Mouse (Mus musculus) left cerebral cortex, postnatal 14 days (tissue): Measurements from ENCODE around the gene Szrd1. TPM values are rescaled to one million over a fixed set of nuclear protein-coding genes. Genes with fewer than 3 reads are reported as not detected.
A peak's percentile ranks its signal among the peaks of the same experiment; 100 is the strongest.

Source experiments
- DNase-seq, 2 experiments: peaks; one replicate each; pipeline ENCODE4 v3.0.0; 2021 to 2022; ENCODE audit warnings: low spot score in 2 of 2, mixed read lengths in 1 of 2
- intact Hi-C: fragments of 180-260 bp; cut with DNase I; formaldehyde crosslinking; loops from one replicate; pipeline ENCODE4 v1.15.1; 2025
- long read RNA-seq, 2 experiments: library from polyadenylated mRNA; stranded (forward); transcript quantifications; one replicate each; pipeline ENCODE4 v2.0.0; 2021
- total RNA-seq, 2 experiments: library from RNA; stranded (reverse); gene quantifications; 2 replicates each; pipeline ENCODE4 v1.2.3; 2021

The Szrd1 gene
- 10 to 100 TPM; 43.8 to 48.6 TPM for total RNA-seq
- long read RNA-seq, experiment 1, partial matches to known transcripts, result 0 of 4 reads
- long read RNA-seq, experiment 1, other reads (novel, unspliced or antisense), result 3 of 4 reads
- long read RNA-seq, experiment 2, partial matches to known transcripts, result 0 of 7 reads
- long read RNA-seq, experiment 2, other reads (novel, unspliced or antisense), result 2 of 7 reads

DNA sequence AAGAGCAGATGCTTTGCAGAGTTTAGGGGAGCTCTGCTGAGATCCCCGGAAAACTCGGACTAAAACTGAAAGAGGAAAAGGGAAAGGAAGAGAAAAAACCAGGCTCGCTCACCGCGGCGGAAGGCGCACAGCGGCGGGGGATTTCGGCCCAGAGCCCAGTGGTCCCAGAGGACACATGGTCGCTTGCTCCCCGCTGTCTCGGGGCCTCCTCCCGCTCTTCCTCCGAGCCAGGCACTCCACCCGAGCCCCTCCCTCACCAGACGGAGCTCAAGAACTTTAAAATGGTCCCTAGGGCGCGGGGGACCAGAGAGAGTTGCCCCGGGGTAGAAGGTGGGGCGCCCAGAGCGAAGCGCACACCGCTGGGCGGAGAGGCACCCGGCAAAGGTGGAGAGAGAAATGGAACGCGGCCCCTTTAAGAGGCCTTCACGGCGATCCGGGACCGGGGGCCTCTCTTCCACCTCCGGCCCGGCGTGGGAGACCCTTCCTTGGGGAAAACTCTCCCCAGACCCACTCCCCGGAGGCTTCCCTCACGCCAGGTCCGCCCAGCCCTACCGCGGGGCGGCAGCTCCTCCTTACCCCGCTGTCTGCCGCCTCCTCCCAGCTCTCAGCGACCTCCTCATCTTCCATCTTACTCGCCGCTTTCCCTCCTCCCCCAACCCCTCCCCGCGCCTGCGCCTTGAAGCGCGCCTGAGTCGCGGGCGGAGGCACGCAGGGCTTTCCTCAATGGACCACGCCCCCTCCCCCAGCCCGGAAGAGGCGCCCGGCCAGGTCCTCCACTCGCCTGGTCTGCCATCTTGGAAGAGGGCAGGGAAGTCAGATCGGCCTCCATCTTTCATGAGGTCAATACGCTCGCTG is at the start of gene Szrd1:
Gene Szrd1, minus strand, starts transcription at position 660 of the 855 bp plus-strand sequence.
- DNase-seq, result peak; percentile 99
- intact Hi-C loops, result no loop called here

DNA sequence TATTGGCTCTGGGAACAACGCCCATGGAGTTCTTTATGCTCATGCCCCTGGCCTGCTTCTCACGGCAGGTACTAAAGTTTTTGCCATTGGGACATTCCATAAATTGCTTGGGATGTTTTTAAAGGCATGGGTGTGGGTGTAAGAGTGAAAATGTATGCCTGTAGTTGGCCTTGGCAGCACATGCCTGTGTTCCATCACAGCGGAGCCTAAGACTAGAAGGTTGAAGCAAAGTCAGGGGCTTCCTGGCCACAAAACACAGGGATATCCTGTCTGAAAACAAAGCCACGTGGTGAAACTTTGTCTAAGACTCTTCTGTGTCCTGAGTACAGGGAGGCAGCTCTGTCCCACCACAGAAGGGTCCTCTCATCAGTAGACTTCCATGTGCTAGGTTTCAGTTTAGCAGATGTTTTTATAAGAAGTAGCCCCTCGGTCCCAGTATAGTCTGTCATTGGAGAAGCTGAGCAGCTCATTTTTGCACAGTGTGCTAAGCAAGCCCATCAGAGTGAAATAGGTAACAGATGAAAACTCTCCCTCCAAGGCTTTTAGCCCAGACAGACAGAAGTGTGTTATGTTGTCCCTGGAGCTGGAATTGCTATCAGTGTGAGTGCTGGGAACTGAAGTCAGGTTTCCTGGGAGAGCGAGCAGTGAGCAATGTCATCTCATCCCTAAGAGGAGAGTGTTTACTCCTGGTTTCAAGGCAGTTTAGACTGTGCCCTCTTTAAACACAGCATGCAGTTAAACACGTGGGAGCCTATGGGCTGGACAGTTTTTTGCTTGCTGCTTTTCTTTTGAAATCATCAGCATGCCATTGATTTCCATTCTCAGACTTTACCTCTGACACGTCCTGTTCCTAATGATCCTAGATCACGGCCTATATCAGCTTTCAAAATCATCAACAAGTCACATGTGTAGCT is 47.6 kb upstream of the Szrd1 start:
- no peak for DNase-seq
- intact Hi-C loops, result no loop called here

DNA sequence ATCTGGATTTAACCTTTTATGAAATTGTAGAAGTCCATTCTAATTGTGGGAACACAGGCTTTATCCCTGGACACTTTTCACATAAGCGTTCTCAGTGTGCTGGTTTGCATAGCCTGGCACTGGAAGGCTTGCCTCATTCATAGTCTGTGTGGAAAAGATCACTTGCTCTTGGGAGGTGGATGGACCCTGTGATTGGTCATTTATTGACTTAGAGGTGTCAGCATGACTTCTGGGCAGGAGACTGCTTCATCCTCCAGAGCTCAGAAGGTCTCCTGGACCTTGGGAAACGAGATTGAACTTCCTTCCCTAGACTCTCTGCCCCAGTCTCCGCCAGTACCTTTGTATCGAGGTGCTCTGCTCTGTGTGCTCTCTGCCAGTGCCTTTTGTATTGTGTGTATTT is 44.9 kb upstream of the Szrd1 start:
- intact Hi-C loops, result no loop called here
- DNase-seq, result no peak

DNA sequence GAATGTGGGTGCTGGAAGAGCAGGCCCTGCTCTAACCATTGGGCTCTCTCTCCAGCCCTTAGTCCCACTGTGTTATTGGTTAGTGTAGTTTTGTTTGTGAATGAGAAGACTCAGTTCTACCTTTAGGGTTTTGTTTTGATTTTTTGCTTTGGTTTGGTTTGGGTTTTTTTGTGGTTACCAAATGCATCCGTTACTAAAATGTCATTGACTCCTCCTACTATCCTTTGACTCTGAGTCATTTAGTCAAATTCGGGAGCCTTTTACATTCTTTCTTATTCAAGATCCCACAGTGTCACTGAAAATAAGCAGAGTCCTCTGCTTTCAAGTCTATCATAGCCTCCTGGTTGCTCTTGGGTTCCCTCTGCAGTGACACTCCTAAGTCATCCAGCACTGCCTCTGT is 44.4 kb upstream of the Szrd1 start:
- intact Hi-C loops, result no loop called here
- no peak for DNase-seq

DNA sequence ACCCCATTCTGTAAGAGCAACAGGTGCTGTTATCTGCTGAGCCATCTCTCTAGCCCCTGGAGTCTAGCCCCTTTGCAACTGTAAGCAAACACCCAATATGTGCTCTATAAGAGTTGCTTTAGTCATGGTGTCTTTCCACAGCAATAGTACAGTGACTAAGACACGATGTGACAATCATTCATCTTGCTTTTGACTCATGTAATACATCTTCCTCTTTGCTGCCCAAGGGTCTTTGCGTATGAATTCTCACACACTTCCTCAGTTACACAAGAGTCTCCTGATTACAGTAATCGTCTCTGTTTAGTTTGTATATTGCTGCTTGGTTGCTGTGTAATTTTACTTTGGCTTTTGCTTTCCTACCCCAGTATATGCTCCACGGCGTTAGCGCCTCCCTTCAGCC is 42.4 kb upstream of the Szrd1 start:
- intact Hi-C loops, result no loop called here

DNA sequence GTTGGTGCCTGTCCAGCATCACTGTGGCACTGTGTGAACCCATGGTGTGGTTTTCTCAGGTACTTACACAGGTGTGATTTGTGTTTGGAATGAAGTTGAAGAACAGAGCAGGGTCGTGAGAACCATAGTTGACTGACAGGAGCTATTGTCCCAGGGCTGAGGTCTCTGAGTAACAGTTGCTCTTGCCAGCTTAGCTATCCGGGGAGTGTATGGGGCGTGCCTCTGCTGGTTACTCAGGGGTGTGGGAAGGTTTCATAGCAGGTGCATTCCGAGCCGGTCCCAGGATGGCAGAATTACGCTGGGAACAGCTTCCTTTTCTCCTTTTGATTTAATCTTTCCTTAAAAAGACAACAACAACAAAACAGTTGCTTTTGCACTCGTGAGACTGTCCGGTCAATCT is 41.3 kb upstream of the Szrd1 start:
- no peak for DNase-seq
- intact Hi-C loops, result no loop called here

More for the DNA sequence above, 42.4 kb upstream of the Szrd1 start:
- no peak for DNase-seq

DNA sequence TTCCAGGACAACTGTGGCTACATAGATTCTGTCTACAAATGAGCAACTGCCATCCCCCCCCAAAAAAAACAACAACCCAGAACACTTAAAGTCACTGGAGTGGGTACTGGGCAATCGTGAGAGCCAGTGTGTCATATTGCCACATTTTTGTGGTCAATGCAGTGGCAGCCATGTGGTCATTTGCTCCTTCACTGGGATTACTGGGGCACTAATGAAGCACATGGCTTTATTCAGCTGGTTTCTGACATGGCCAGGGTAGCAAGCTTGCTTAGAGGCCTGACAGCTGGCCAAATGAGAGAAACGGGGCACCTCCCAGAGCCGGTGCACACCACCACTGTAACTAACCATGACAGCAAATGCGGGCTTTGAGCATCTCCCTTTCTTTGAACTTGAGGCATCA is 38.9 kb upstream of the Szrd1 start:
- intact Hi-C loops, result no loop called here
- DNase-seq, result no peak

DNA sequence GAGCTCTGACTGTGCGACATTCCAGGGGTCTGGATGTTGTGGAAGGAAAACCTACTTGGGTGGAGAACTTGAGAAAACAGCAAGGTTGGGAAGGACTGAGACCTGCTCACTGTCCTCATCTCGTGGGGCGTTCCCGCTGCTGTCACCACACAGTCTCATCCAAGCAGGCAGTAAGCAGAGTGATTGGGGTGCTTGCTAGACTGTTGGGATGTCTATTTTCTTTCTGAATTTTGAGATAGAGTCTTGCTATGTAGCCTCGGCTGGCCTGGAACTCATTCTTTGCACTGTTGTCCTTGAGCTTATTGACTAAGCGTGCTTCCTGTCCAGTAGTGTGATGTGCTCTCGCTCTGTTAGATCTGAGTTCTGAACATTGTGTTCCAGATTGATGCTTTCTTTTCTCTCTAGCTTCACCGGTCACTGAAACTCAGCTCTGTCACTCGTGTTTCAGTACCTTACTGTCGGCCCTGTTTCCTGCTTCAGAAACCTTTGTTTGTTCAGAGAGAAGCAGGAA is 36.8 kb upstream of the Szrd1 start:
- intact Hi-C loops, result no loop called here
- DNase-seq, result no peak

DNA sequence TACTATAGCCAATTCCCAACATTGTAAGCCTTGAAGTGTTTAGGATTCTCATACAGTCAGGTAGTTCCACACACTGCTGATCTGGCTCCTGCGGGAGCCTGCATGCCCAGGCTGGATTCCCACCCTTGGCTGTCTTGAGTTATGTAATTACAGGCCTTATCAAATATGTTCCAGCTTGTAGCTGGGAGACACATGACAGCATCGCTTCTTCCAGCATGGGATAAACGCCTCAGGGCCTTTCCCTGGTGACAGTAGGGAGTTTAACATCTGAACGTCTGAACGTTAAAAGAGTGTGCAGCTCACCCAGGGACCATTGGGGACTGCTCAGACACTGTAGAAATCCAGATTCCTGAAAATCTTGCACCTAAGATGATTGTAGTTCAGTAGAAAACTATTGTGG is 36.2 kb upstream of the Szrd1 start:
- DNase-seq, result no peak
- intact Hi-C loops, result no loop called here

DNA sequence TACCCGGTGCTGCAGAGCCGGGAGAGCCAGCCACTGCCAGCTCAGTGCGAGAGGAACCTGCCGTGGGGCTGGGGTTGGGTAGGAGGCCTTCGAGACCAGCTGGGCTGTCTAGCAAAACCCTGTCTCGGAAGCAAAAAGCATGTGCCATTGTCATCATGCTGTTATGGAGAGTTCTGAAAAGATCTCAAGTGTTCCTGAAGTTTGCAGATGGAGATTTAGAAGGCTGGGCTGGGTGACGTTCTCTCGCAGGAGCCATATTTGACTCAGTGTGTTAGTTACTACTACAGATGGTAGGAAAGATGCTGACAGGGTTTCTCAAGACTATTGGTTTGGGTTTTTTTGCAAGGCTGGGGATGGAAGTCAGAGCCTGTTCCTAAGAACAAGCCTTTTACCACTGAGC is 32.5 kb upstream of the Szrd1 start:
- DNase-seq, result peak in 1 of 2 experiments; percentile 35
- intact Hi-C loops, result loop anchor here (2.0 kb wide), 1 partner anchor 25 kb away; the partner anchor contains the start of gene Fbxo42

DNA sequence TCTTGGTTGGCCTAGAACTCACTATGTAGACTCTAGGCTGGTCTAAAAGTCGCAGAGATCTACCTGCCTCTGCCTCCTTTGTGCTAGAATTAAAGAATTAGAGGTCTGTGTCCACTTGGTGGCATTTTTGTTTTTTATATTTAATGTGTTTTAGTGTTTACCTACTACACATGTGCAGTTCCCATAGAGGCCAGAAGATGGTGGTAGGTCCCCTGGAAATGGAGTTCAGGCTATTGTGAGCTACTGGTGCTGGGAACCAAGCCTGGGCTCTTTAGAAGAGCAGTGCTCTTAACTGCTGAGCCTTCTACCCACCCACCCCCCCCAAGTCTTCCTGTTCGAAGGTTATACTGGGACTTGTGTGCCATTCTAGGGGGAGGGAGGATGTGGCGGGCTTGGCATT is 27.6 kb upstream of the Szrd1 start:
- no peak for DNase-seq
- intact Hi-C loops, result no loop called here

DNA sequence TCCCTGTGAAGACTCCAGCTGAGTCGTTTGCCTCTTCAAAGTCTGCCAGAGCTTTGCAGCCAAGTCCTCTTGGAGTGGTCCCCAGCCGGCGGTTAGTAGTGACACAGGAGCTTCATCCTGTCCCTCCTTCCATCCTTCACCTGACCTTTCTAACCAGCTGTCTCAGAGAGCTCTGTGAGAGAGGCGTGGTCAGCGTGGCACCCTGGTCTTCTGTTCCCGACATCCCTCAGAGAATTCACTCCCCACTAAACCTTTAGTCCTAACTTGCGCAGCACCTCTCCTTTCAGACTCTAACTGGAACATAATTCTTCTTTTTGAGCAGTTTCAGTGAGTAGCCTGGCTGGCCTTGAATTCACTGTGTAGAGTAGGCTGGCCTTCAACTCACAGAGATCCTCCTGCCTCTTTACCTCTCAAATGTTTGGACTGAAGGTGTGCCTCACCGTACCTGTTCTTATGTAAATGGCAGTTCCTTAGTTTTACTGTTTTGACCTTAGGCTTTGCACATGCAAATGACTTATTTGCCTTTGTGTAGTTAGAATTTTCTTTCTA is 26.2 kb upstream of the Szrd1 start:
- intact Hi-C loops, result no loop called here
- no peak for DNase-seq

DNA sequence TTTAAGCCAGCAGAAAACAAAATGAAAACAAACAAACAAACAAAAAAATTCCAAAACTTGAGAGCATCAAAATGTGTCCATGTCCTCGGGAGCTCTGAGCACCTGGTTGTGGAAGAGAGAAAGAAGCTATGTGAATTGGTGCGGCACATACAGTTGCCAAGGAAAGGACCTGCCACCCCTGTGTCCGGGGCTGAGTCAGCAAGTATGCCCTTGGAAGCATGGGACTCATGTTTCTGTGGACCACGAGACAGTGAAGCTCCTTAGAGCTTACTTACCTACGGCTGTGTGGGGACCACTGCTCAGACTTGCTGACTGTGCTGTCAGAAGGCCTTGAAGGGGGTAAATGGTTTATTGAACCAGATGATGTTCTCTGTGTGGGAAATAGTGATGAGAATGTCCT is 24.2 kb upstream of the Szrd1 start:
- intact Hi-C loops, result no loop called here

DNA sequence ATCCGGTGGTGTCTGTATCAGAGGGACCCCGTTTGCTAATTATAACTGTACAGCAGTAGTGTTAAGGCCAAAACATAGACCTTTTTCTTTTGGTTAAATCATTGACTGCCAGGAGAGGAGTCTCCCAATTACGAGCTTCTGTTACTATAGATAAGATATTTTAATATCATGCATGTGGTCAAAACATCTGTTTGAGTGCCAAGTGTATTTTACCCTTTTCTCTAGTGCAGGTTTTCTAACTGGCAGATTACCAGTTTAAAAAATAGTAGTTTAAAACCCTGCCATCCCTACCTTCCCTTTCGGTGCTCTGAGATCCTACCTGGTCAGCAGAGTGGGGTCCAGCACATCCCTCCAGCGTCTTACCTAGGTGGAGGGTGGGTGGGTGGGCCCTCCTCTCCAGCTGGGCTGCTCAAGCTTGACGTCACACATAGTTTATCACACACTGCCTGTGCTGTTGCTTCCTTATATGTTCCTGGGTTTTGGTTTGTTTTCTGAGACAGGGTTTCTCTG is 22.2 kb upstream of the Szrd1 start:
- no peak for DNase-seq
- intact Hi-C loops, result no loop called here

More for the DNA sequence above, 24.2 kb upstream of the Szrd1 start:
- DNase-seq, result no peak

DNA sequence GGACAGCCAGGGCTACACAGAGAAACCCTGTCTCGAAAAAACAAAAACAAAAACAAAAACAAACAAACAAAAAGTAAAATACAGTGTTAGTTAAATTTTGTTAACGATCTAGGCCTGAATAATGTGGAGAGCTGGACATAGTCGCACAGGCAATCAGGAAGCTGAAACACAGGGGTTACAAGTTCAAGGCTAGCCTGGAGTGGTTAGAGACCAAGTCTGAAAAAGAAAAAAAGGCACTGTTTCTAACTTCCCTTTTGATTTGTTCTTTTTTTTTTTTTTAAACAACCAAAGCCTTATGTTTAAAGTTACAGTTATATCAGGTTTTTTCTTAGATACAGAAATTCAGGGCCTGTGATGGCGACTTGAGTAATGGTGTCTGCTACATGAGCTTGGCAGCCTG is 20.6 kb upstream of the Szrd1 start:
- intact Hi-C loops, result no loop called here
- DNase-seq, result no peak

DNA sequence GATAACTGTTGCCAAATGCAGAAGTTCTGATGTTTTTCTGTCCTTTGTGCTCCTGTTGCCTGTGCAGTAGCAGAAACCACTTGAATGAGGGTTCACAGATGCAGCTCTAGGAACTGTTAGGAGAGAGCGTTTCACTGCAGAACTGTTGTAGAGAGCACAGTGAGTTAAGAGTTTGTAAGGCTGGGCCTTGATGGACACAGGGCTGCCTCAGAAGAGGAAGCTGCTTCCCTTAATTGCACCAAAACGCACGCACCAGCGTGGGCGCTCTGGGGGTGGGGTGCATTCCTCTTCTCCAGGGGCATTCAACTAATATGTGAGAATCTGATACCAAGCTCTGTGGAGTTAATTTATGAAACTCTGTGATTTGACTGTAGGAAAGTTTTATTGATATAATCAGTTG is 20.1 kb upstream of the Szrd1 start:
- intact Hi-C loops, result no loop called here

DNA sequence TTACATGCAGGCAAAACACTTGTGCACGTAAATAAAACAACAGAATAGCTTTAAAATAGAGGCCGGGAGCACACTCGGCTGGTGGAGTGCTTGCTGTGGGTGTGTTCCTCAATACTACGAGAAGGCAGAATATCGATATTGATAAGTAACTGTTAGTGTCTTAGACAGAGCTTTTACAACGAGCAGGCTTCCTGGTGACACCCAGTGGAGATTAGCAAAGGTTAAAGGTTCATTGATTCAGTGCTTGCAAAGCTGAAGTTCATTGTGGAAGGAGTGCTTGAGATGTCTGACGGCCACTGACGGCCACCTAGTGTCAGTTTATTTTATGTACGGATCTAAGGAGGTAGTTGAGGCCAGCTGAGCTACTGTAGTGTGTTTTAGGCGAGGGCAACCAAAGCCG is 19.5 kb upstream of the Szrd1 start:
- intact Hi-C loops, result no loop called here
- no peak for DNase-seq

More for the DNA sequence above, 20.1 kb upstream of the Szrd1 start:
- no peak for DNase-seq

DNA sequence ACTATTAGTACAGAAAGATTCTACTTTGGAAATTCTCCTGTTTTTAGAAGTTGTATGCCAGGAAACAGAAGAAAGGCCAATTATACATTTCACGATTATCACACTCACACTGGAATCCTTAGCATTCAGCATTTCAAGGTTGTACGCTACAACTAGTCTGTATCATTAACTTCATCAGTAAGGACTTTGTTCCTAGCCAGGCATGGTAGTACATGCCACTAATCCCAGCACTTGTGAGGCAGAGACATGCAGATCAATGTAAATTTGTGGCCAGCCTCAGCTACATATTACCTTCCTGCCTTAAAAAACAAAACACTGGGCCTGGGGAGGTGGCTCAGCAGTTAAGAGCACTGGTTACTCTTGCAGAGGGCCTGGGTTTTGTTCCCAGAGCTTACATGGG is 19.0 kb upstream of the Szrd1 start:
- no peak for DNase-seq
- intact Hi-C loops, result no loop called here

DNA sequence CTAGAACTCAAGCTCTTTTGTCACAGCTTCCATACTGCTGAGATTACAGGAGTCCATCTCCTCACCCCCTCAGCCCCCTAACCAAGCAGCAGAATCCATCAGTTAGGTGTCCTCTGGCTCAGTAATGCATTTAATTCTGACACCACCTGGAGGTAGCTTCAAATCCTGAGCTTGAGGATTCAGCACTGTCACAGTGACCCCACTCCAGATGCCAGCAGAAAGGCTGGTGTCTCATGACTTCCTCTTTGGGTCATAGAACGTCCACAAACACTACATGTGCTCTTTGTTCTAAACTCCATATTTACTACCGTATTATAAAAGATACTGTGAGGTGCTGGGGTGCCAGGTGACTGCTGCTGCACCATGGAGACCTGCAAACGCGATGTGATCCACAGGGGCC is 17.9 kb upstream of the Szrd1 start:
- DNase-seq, result no peak
- intact Hi-C loops, result no loop called here
